Mouse (Mus musculus) hindbrain, embryonic 10.5 days (tissue): ENCODE data around the gene Nrip1. TPM values are rescaled to one million over a fixed set of nuclear protein-coding genes. Genes with fewer than 3 reads are reported as not detected.
"Not testable (repeated sequence)": the region's sequence is repeated elsewhere in the genome, so short reads cannot be mapped to it uniquely, and the experiment has no call there.

Source experiments
- DNase-seq: peaks from one replicate; pipeline ENCODE4 v3.0.0-alpha.2; 2017; ENCODE audit warnings: low spot score
- H3K27ac ChIP-seq: fragments of 300-500 bp; sonication (generic); 2 replicates; pipeline ENCODE4 v1.5.1; 2016; ENCODE audit warnings: mild to moderate bottlenecking, moderate library complexity
- H3K27me3 ChIP-seq: fragments of 300-500 bp; sonication (generic); 2 replicates; pipeline ENCODE4 v1.6.1; 2016; ENCODE audit warnings: mild to moderate bottlenecking; ENCODE audit not compliant: poor library complexity, insufficient read depth, severe bottlenecking
- H3K36me3 ChIP-seq: fragments of 300-500 bp; sonication (generic); 2 replicates; pipeline ENCODE4 v1.6.1; 2016; ENCODE audit warnings: mild to moderate bottlenecking, moderate library complexity
- H3K4me1 ChIP-seq: fragments of 300-500 bp; sonication (generic); replicated peaks from 2 replicates; pipeline ENCODE4 v1.6.1; 2016; ENCODE audit warnings: mild to moderate bottlenecking
- H3K4me3 ChIP-seq: fragments of 300-500 bp; sonication (generic); 2 replicates; pipeline ENCODE4 v1.5.1; 2016; ENCODE audit warnings: mild to moderate bottlenecking, moderate library complexity
- H3K9me3 ChIP-seq: fragments of 300-500 bp; sonication (generic); 2 replicates; pipeline ENCODE4 v1.6.1; 2016; ENCODE audit warnings: mild to moderate bottlenecking, moderate library complexity
- WGBS: fragments of 180-500 bp; shearing (Covaris S2); methylation state at CpG from one replicate; pipeline ENCODE4 v1.1.7; 2016; 5-methylcytosine and 5-hydroxymethylcytosine counted together
- polyA plus RNA-seq: library from polyadenylated mRNA; unstranded; fragments of >200 nt; fragmentation: Nextera tagmentation; extraction: Ambion mirVana; gene quantifications from 2 replicates; pipeline ENCODE4 v1.2.1, GENCODE M21; 2016

Gene Nrip1
- polyA plus RNA-seq, 1 experiment from 2014 or later: 34.8 TPM

- H3K4me1 ChIP-seq: no peaks in the 10 kb centered on the region
- no peaks in the 10 kb centered on the region for H3K36me3 ChIP-seq
- no peak for DNase-seq
- WGBS: 95% methylated on average over 7 of the region's 7 CpGs
- H3K27ac ChIP-seq: no peak overlapping the region
- H3K9me3 ChIP-seq: no peaks in the 10 kb centered on the region
- no peak overlapping the region for H3K4me3 ChIP-seq
- H3K27me3 ChIP-seq: no peaks in the 10 kb centered on the region
These were observed 32.7 kb upstream of the Nrip1 start for GRCm38 (mm10) chr16:76406319-76406718.

DNA sequence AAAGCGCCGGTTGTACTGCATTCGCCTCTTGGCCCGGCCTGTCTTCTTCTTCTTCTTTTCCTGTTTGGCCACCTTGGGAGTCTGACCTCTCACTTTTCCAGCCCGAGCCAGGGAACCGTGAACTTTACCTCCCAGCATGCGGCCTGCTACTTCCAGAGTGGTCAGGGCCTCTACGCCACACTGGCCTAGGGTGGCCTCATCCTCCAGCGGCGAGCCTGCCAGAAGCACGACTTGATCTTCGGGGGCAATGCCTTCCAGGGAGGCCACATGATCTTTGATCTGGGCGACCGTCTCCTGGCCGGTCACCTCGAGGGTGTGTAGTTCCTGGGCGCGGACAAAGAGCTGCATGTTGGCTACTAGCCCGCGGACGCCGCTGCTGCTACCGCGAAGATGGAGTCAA is 29.7 kb upstream of the Nrip1 start:
- not testable (repeated sequence) for H3K27me3 ChIP-seq, H3K36me3 ChIP-seq, H3K4me3 ChIP-seq, H3K9me3 ChIP-seq, H3K4me1 ChIP-seq, DNase-seq, H3K27ac ChIP-seq
- 88% methylated on average over 24 of the region's 24 CpGs for WGBS

DNA sequence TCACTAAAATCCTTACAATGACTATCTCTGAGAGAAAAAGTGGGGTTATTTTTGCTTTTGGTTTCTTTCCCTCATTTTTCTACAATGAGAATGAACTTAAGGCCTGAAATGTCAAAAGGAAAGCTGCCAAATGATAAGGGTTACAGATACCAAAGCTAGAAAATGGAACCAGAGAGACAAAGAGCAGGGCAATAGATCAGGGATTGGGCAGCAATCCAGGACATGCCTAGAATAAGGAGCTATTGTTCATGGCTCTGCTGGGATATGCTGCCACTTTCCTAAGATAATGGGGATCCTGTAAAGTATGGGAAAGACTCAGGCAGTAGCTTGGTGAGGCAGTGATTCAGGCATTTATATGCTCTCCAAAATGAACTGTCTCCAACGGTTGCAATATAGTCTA is 22.9 kb upstream of the Nrip1 start:
- no peak for DNase-seq
- WGBS: 76% methylated on average over 1 of the region's 1 CpGs

DNA sequence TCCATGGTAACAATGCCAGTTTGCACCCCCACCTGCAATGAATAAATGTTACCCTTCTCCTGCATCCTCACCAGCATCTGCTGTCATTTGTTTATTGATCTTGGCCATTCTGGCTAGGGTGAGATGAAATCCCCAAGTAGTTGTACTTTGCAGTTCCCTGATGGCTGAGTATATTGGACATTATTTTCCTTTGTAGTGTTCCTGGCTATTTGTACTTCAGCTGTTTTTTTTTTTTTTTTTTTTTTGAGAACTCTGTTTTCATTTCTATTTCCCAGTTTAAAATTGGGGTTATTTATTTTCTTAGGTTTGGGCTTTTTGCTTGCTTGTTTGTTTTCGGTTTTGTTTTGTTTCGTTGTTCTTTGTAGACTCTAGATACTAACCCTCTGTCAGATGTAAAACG is 19.6 kb upstream of the Nrip1 start:
- no peak overlapping the region for H3K4me3 ChIP-seq
- WGBS: 76% methylated on average over 3 of the region's 3 CpGs
- H3K27me3 ChIP-seq: no peaks in the 10 kb centered on the region
- H3K4me1 ChIP-seq: no peaks in the 10 kb centered on the region
- no peak for DNase-seq
- H3K9me3 ChIP-seq: no peaks in the 10 kb centered on the region
- H3K36me3 ChIP-seq: no peaks in the 10 kb centered on the region
- no peak overlapping the region for H3K27ac ChIP-seq

More for the DNA sequence above, 22.9 kb upstream of the Nrip1 start:
- Histone ChIP-seq H3K4me3 (no peak overlapping the region), H3K36me3 (no peaks in the 10 kb centered on the region), H3K9me3 (no peaks in the 10 kb centered on the region), H3K4me1 (no peaks in the 10 kb centered on the region), H3K27me3 (no peaks in the 10 kb centered on the region), H3K27ac (no peak overlapping the region)

DNA sequence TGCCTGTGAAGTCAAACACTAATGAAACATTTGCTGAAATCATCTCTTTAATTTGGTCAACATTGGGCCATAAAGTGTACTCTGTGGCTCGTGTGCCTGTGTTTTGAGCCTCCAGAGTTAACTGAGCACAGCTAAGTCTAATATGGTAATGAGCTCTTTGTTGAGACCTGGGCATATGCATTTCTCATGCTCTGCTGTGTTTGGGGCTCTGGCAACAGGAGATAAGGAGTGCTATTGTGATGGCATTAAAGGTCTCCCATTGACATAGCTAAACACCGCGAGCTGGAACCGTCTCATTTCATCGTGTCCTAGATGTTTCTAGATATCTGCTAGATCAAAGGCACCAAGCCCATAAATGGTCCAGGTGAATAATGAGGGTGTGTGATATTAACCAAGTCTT is 12.9 kb upstream of the Nrip1 start:
- no peaks in the 10 kb centered on the region for H3K27me3 ChIP-seq
- 66% methylated on average over 5 of the region's 5 CpGs for WGBS
- DNase-seq: no peak
- H3K9me3 ChIP-seq: no peaks in the 10 kb centered on the region
- H3K36me3 ChIP-seq: no peaks in the 10 kb centered on the region
- H3K27ac ChIP-seq: no peak overlapping the region
- no peak overlapping the region for H3K4me3 ChIP-seq
- H3K4me1 ChIP-seq: 0 out of 2 replicates have a peak, but pooled peaks cover 2% of the 10 kb centered on the region

DNA sequence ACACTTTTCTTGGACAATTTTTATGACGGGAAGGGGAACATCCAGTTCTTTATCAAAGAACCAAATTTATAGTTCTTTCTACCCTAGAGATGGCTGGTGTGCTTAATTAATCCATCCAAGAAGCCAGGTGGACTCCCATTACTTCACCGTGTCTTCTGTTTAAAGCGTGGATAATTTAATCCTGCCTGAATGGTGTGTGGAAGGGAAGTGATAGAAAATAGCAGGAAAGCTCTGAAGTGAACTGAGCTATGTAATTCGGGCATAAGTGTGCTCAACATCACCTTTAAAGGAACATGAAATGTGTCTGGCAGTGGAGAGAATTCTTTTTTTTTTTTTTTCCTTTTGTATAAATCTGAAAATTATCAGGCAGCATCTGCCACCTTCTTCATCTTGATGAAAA is 12.4 kb upstream of the Nrip1 start:
- Histone ChIP-seq H3K9me3 (no peaks in the 10 kb centered on the region), H3K4me1 (0 out of 2 replicates have a peak, but pooled peaks cover 2% of the 10 kb centered on the region), H3K36me3 (no peaks in the 10 kb centered on the region), H3K27me3 (no peaks in the 10 kb centered on the region), H3K27ac (no peak overlapping the region), H3K4me3 (no peak overlapping the region)
- no peak for DNase-seq
- 80% methylated on average over 4 of the region's 4 CpGs for WGBS

- Histone ChIP-seq H3K27ac (no peak overlapping the region), H3K27me3 (no peaks in the 10 kb centered on the region), H3K4me3 (no peak overlapping the region), H3K9me3 (no peaks in the 10 kb centered on the region), H3K4me1 (peaks cover 5% of the 10 kb centered on the region; the same call in 1 of the 2 replicates), H3K36me3 (no peaks in the 10 kb centered on the region)
- no peak for DNase-seq
- 93% methylated on average over 3 of the region's 3 CpGs for WGBS
These were observed 3.6 kb upstream of the Nrip1 start for GRCm38 (mm10) chr16:76377211-76377610.

- no peaks in the 10 kb centered on the region for H3K9me3 ChIP-seq
- no peak overlapping the region for H3K4me3 ChIP-seq
- no peak overlapping the region for H3K27ac ChIP-seq
- peaks cover 6% of the 10 kb centered on the region for H3K4me1 ChIP-seq
- no peaks in the 10 kb centered on the region for H3K36me3 ChIP-seq
- DNase-seq: no peak
- no peaks in the 10 kb centered on the region for H3K27me3 ChIP-seq
- 94% methylated on average over 8 of the region's 8 CpGs for WGBS
These were observed 3.0 kb upstream of the Nrip1 start for GRCm38 (mm10) chr16:76376661-76377060.

DNA sequence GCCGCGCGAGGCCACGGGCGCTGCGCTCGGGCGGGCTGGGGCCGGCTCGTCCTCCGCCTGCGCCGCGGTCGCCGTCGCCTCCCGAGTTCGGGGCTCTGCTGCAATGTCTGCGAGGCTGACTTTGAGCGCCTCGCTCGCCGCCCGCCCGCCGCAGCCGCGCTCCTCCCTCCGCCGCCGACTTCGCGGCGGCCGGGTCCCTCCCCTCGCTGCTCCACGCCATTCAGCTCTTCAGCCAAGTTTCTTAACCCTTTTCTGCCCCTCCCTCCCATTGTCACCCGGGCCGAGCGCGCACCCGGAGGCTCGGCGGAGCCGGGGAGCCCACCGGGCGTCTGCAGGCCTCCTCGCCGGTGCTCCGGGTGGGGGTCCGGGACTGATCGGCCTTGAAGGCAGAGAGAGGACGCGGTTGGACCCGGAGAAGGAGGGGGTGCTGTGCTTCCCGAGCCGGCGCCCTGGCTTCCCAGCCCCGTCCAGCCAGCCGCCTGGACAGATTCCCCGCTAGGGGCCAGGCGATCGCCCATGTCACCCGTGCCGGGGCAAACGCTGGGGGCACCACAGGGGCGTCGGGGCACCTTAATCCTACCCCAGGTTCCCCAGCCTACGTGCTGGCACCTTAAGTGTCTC is 576 bp downstream of the Nrip1 start:
- peaks cover 37% of the 10 kb centered on the region for H3K4me1 ChIP-seq
- peak; percentile 91 for DNase-seq
- H3K27me3 ChIP-seq: no peaks in the 10 kb centered on the region
- peak overlapping the region; percentile 99 for H3K27ac ChIP-seq
- H3K36me3 ChIP-seq: no peaks in the 10 kb centered on the region
- under 1% methylated on average over 70 of the region's 70 CpGs for WGBS
- H3K4me3 ChIP-seq: peak overlapping the region; percentile 91
- H3K9me3 ChIP-seq: no peaks in the 10 kb centered on the region

GRCm38 (mm10) chr16:76372045-76372940 is 1.3 kb downstream of the Nrip1 start:
- Histone ChIP-seq H3K27ac (peak overlapping the region; percentile 99), H3K4me1 (peaks cover 37% of the 10 kb centered on the region), H3K9me3 (no peaks in the 10 kb centered on the region), H3K27me3 (no peaks in the 10 kb centered on the region), H3K36me3 (peaks cover 5% of the 10 kb centered on the region), H3K4me3 (peak overlapping the region; percentile 91)
- DNase-seq: peak; percentile 76
- under 1% methylated on average over 102 of the region's 102 CpGs for WGBS

- no peaks in the 10 kb centered on the region for H3K27me3 ChIP-seq
- H3K4me3 ChIP-seq: peak overlapping the region; percentile 91
- peak overlapping the region; percentile 99 for H3K27ac ChIP-seq
- peaks cover 11% of the 10 kb centered on the region for H3K36me3 ChIP-seq
- WGBS: 4% methylated on average over 7 of the region's 7 CpGs
- no peak for DNase-seq
- H3K4me1 ChIP-seq: peaks cover 37% of the 10 kb centered on the region
- H3K9me3 ChIP-seq: no peaks in the 10 kb centered on the region
These were observed 2.1 kb downstream of the Nrip1 start for GRCm38 (mm10) chr16:76371614-76371917.

DNA sequence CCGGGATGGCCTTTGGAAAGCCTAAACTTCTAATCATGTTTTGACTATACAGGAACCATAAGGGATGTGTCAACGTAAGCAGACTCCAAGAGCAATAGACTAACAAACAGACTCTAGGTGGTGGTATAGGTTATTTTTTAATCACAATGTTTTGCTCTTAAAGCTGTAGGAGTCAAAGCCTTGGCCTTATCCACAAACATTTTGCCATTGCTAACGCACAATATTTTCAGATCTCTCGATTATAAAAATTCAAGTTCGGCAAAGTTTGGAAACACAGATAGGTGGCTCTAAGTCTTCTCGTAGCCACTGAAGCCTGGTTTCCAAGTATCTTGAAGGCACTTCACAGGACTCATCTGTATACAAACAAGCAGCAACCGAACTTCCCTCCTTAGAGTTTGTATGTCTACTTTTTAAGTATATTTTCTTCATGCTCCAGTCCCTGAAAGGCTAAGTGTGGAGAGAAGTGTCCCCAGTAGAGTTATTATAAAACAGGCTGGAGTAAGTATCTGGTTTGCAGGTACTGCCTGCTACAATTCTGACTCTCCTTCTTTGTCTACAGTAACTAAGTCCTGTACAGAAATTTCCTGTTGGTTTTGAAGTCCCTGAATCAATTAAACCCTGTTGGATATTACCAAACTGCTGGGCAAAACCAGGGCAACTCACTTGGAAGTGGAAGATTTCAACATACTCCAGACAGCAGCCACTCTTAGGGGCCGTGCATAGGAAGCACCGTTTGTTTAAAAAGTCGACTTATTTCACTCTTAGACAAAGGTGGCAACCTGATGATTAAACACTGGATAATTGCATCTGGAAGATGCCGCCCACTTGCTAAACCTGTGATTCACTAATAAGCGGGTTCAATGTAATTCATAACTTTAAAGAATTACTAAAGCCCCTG is 2.7 kb downstream of the Nrip1 start:
- Histone ChIP-seq H3K36me3 (peaks cover 11% of the 10 kb centered on the region), H3K27ac (peak overlapping the region; percentile 99), H3K4me3 (peak overlapping the region; percentile 91), H3K9me3 (no peaks in the 10 kb centered on the region), H3K4me1 (peaks cover 37% of the 10 kb centered on the region), H3K27me3 (no peaks in the 10 kb centered on the region)
- DNase-seq: no peak
- WGBS: 39% methylated on average over 12 of the region's 12 CpGs
